Mouse (Mus musculus) intestine, embryonic 15.5 days (tissue): ENCODE measurements at regions not wholly inside any gene's neighbourhood (a gene's known extent, or its start where the extent isn't known, plus 50 kb on each side); places are given as distances from the start of the nearest gene placed in this dataset.
A peak's percentile ranks its signal among the peaks of the same experiment; 100 is the strongest.

Experiments used
- ATAC-seq: fragments of 200-750 bp; cut with Nextera tagmentation; 2 replicates; pipeline ENCODE4 v1.8.0; 2017; ENCODE audit warnings: moderate TSS enrichment, moderate library complexity
- H3K27ac ChIP-seq: fragments of 300-500 bp; sonication (generic); 2 replicates; pipeline ENCODE4 v1.5.1; 2015; ENCODE audit warnings: mild to moderate bottlenecking, inconsistent platforms
- H3K27me3 ChIP-seq: fragments of 300-500 bp; sonication (generic); replicated peaks from 2 replicates; pipeline ENCODE4 v1.6.1; 2015; ENCODE audit warnings: inconsistent platforms
- H3K36me3 ChIP-seq: fragments of 300-500 bp; sonication (generic); 2 replicates; pipeline ENCODE4 v1.6.1; 2015; ENCODE audit warnings: inconsistent platforms
- H3K4me1 ChIP-seq: fragments of 300-500 bp; sonication (generic); replicated peaks from 2 replicates; pipeline ENCODE4 v1.6.1; 2015; ENCODE audit warnings: inconsistent platforms
- H3K4me2 ChIP-seq: fragments of 300-500 bp; sonication (generic); replicated peaks from 2 replicates; pipeline ENCODE4 v1.6.1; 2015; ENCODE audit warnings: mild to moderate bottlenecking, inconsistent platforms
- H3K4me3 ChIP-seq: fragments of 300-500 bp; sonication (generic); replicated peaks from 2 replicates; pipeline ENCODE4 v1.5.1; 2015; ENCODE audit warnings: inconsistent platforms
- H3K9ac ChIP-seq: fragments of 300-500 bp; sonication (generic); 2 replicates; pipeline ENCODE4 v1.6.1; 2015; ENCODE audit warnings: inconsistent platforms
- H3K9me3 ChIP-seq: fragments of 300-500 bp; sonication (generic); 2 replicates; pipeline ENCODE4 v1.6.1; 2016; ENCODE audit warnings: inconsistent platforms
- WGBS: fragments of 180-500 bp; shearing (Covaris S2); methylation state at CpG from one replicate; pipeline ENCODE4 v1.1.7; 2015; 5-methylcytosine and 5-hydroxymethylcytosine counted together

DNA sequence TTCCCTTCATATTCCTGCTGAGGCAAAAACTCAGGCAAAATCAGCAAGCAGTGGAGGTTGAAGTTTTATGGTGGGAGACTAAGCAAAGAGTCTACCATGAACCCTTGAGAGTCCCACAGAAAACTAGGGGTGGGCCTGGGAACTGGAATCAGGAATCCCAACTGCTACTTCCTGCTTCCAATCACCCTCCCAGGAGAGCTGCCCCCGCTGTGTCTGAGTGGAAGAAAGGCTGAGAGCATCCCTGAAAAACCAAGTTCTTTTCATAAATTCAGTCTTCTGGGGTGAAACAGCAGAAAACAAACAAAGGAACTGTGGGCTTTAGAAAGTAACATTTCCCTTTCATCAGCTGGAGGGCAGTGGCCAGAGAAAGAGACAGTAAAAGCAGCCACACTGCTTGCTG, 445.0 kb downstream of the Gsdmc2 start:
- Histone ChIP-seq H3K27me3 (no peaks in the 10 kb centered on the region), H3K4me3 (no peak overlapping the region), H3K27ac (no peak overlapping the region), H3K9ac (no peak overlapping the region), H3K4me2 (no peak overlapping the region), H3K4me1 (no peaks in the 10 kb centered on the region), H3K9me3 (no peaks in the 10 kb centered on the region), H3K36me3 (no peaks in the 10 kb centered on the region)
- WGBS, result 69% methylated on average over 1 of the region's 1 CpGs
- ATAC-seq, result no peak

DNA sequence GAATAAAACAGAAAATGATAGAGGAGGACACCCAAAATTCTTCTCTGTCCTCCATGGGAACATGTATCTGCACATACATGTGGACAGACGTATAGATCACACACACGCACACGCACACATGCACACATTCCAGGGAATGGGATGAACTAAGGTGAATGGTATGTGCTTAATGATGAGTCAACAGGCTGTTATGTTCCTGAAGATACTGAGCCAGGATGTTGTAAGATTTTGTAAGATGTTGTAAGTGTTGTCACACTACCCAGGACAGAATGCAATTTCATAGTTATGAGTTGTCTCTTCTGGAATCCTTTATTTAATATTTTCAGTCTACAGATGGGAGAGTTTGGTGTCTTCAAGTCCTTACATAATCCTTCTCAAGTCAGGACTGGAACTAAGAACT, 447.5 kb downstream of the Gsdmc2 start:
- Histone ChIP-seq H3K9ac (no peak overlapping the region), H3K4me3 (no peak overlapping the region), H3K4me1 (no peaks in the 10 kb centered on the region), H3K9me3 (no peaks in the 10 kb centered on the region), H3K27me3 (no peaks in the 10 kb centered on the region), H3K4me2 (no peak overlapping the region), H3K36me3 (no peaks in the 10 kb centered on the region), H3K27ac (no peak overlapping the region)
- no peak for ATAC-seq
- WGBS, result 93% methylated on average over 3 of the region's 3 CpGs

DNA sequence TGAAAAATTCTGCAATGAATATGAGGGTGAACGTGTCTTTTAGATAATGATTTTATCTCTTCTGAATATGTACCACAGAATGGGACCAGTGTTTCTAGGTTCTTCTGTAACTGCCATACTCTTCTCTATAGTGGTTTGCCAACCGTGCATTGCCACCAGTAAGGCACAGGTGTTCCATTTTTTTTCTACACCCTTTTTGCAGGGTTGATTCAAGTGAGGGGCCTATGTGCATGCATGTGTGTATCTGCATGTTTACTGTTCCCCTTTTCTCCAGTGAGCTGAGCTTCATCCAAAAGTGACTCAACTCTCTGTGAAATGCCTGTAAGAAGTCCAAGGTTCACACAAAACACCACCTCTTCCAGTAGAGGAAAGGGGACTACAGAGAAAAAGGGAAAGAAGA, 467.7 kb downstream of the Gsdmc2 start:
- H3K9me3 ChIP-seq, result no peaks in the 10 kb centered on the region
- 84% methylated on average over 2 of the region's 2 CpGs for whole genome bisulfite sequencing
- no peaks in the 10 kb centered on the region for H3K4me1 ChIP-seq
- no peak for ATAC-seq
- H3K9ac ChIP-seq, result no peak overlapping the region
- H3K27ac ChIP-seq, result no peak overlapping the region
- no peaks in the 10 kb centered on the region for H3K36me3 ChIP-seq
- H3K4me2 ChIP-seq, result no peak overlapping the region
- no peak overlapping the region for H3K4me3 ChIP-seq
- no peaks in the 10 kb centered on the region for H3K27me3 ChIP-seq

DNA sequence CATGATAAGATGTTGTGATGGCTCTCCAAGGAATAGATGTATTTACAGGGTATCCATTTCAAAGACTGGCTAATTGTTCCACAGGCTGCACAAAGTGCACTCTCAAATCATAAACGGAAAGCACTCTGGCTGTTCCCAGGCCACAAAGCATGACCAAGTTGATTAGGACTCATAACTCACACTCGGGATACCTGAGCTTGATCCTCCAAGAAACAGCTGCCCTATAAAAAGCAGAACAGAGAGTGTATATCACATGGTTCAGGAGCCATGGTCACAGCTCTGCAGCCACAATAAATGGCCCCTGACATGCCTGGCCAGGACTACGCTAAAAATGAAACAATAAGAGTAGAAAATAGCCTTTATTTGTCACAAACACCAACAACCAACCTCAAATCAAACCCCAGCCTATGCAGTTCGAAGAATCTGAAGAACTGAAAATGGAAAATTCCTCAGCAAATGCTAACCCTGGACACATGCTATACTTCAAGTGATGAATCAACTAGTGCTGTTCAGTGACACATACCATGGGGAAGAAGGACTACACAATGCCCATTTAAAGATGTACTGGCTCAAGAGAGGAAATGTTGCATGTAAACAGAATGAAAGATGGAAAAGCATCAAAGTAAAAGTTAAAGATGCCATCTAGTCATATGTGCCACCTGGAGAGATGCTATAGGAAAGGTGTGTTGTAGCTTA, 473.5 kb downstream of the Gsdmc2 start:
- Histone ChIP-seq H3K4me2 (no peak overlapping the region), H3K27me3 (no peaks in the 10 kb centered on the region), H3K36me3 (no peaks in the 10 kb centered on the region), H3K4me3 (no peak overlapping the region), H3K9me3 (no peaks in the 10 kb centered on the region), H3K27ac (no peak overlapping the region), H3K9ac (no peak overlapping the region), H3K4me1 (no peaks in the 10 kb centered on the region)
- ATAC-seq, result no peak
- WGBS, result 78% methylated on average over 4 of the region's 4 CpGs

DNA sequence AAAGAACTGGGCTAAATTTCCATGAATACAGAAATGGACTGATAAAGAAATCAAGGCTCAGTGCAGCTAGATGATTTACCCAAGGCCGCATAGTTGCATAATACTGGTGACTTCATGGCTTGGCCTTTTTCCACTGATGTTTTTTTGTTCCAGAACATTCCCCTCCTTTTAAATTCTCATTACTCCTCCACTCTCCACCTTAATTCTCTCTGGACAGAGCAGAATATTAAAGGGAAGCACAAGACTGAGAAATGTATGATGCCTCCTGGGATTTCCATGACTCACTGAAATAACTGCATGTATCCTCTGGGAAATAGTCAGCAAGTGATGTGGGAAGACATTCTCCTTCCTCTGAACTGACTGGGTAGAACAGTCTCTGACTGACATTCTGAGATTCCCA, 480.5 kb downstream of the Gsdmc2 start:
- Histone ChIP-seq H3K4me2 (no peak overlapping the region), H3K4me3 (no peak overlapping the region), H3K27me3 (no peaks in the 10 kb centered on the region), H3K9me3 (no peaks in the 10 kb centered on the region), H3K4me1 (no peaks in the 10 kb centered on the region), H3K27ac (no peak overlapping the region), H3K9ac (no peak overlapping the region), H3K36me3 (no peaks in the 10 kb centered on the region)
- WGBS, result 81% methylated on average over 1 of the region's 1 CpGs
- ATAC-seq, result no peak

DNA sequence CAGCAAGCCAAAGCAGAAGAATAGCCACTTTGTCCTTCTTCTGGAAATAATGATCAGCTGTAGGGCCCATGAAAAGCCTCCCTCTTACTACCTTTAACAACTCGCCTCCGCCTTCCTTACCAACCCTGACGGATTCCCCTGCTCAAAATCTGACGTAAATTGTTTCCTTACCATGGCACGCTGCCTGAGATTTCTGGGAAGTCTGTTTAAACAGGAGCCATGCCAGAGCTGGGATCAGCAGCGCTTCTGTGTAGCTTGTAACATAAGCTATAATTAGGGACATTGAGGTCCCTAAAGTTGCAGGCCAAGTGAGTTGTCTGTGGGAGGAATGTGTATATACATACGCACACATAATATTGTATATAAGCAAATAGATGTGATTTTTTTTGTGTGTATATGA, 484.6 kb downstream of the Gsdmc2 start:
- no peaks in the 10 kb centered on the region for H3K36me3 ChIP-seq
- 64% methylated on average over 7 of the region's 7 CpGs for WGBS
- no peak overlapping the region for H3K27ac ChIP-seq
- H3K4me2 ChIP-seq, result no peak overlapping the region
- H3K9ac ChIP-seq, result no peak overlapping the region
- ATAC-seq, result no peak
- no peaks in the 10 kb centered on the region for H3K27me3 ChIP-seq
- H3K4me1 ChIP-seq, result no peaks in the 10 kb centered on the region
- no peaks in the 10 kb centered on the region for H3K9me3 ChIP-seq
- no peak overlapping the region for H3K4me3 ChIP-seq

DNA sequence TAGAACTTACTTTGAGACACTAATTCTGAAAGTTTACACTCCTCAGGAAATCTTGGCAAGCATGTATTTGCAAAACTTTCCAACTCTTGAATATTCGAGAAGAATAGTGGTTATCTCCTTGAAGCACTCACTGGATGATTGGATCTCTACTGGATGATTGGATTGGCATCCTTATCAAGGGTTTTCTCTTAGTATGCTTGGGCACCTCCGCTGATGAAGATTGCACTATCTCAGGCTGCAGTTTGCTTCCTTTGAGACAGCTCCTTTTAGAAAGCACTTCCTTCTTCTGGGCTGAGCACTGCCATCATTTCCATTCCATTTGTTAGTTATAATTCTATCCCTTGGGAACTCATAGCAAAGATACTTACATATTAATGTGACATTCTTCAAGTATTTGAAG, 503.2 kb downstream of the Gsdmc2 start:
- no peaks in the 10 kb centered on the region for H3K9me3 ChIP-seq
- no peaks in the 10 kb centered on the region for H3K36me3 ChIP-seq
- WGBS, result 75% methylated on average over 2 of the region's 2 CpGs
- H3K4me3 ChIP-seq, result no peak overlapping the region
- no peak overlapping the region for H3K4me2 ChIP-seq
- H3K9ac ChIP-seq, result no peak overlapping the region
- H3K4me1 ChIP-seq, result no peaks in the 10 kb centered on the region
- no peak for ATAC-seq
- no peaks in the 10 kb centered on the region for H3K27me3 ChIP-seq
- H3K27ac ChIP-seq, result no peak overlapping the region

DNA sequence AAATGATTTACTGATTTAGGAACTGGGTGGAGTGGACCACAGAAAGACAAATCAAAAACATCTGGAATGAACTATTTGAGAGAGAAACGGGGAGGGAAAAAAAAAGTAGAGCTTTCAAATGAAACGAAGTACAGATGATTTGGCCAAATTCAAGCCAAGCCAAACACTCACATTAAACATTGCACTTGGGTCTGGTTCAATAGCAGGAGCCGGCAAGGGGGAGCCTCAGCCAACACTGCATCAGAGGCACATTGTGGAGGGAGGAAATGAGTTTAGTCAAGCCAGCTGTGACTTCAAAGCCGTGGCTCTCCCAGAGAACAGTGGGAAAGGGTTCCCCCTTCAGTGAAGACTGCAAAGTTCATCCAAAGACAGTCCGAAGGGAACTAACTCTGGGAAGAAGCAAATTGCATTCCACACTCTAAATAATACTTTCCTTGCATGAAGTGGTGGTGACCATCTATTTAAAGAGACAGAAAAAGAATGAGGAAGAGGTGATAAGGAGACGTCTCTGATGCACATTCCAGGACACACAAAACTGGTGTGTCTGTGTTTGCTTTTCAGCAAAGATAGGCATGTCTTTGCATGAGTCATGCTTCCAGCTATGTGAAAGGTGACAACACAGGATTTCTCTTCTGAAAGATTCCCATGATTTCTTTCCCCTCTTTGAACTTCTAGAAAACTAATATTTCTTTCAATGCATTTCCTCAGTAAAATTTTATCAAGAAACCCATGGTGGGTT, 504.5 kb downstream of the Gsdmc2 start:
- H3K27me3 ChIP-seq, result no peaks in the 10 kb centered on the region
- no peaks in the 10 kb centered on the region for H3K4me1 ChIP-seq
- H3K9ac ChIP-seq, result no peak overlapping the region
- H3K4me3 ChIP-seq, result no peak overlapping the region
- 13% methylated on average over 6 of the region's 6 CpGs for WGBS
- no peak overlapping the region for H3K4me2 ChIP-seq
- peak; percentile 86 for ATAC-seq
- H3K9me3 ChIP-seq, result no peaks in the 10 kb centered on the region
- H3K36me3 ChIP-seq, result no peaks in the 10 kb centered on the region
- H3K27ac ChIP-seq, result no peak overlapping the region

DNA sequence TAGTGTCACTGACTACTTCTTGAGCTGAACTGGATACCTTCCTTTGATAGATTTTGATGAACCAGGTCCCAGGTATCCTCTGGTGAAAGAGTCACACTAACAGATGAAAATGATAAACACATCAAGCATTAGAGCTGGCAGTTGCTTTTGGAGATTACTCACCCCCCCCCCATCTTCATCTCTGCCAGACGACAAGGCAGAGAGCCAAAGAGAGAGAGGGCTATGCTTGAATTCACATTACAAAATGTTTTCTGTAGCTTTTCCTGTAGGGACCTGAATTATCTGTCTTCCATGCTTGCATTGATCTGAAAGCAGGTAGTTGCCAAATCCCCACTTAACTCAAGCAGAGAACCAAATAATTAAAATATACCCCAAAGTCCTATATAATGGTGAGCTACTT, 525.3 kb downstream of the Gsdmc2 start:
- Histone ChIP-seq H3K27me3 (no peaks in the 10 kb centered on the region), H3K27ac (no peak overlapping the region), H3K4me2 (no peak overlapping the region), H3K4me3 (no peak overlapping the region), H3K9me3 (no peaks in the 10 kb centered on the region), H3K9ac (no peak overlapping the region), H3K4me1 (no peaks in the 10 kb centered on the region), H3K36me3 (no peaks in the 10 kb centered on the region)
- ATAC-seq, result no peak
- 45% methylated on average over 1 of the region's 1 CpGs for WGBS

DNA sequence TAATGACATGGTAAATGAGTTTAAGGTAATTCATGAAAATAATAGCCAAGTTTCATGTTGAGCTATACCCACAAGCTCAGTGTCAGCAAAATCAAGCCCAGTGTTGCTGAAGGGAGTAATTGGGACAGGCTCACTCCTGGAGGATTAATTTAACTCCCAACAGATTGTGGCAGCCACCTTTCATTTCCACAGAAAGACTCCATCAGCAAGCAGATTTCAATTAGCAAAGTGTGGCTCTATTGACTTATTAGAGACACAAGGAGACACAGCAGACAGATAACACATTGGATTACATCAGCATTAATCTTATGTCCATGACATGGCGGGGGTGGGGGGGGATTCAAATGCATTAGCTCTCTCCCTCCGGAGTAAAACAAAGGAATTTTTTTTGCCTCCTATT, 534.6 kb downstream of the Gsdmc2 start:
- H3K27ac ChIP-seq, result no peak overlapping the region
- H3K27me3 ChIP-seq, result no peaks in the 10 kb centered on the region
- no peak overlapping the region for H3K4me3 ChIP-seq
- H3K36me3 ChIP-seq, result no peaks in the 10 kb centered on the region
- no peaks in the 10 kb centered on the region for H3K4me1 ChIP-seq
- H3K4me2 ChIP-seq, result no peak overlapping the region
- WGBS, result 76% methylated on average over 2 of the region's 2 CpGs
- no peak for ATAC-seq
- H3K9ac ChIP-seq, result no peak overlapping the region
- no peaks in the 10 kb centered on the region for H3K9me3 ChIP-seq

DNA sequence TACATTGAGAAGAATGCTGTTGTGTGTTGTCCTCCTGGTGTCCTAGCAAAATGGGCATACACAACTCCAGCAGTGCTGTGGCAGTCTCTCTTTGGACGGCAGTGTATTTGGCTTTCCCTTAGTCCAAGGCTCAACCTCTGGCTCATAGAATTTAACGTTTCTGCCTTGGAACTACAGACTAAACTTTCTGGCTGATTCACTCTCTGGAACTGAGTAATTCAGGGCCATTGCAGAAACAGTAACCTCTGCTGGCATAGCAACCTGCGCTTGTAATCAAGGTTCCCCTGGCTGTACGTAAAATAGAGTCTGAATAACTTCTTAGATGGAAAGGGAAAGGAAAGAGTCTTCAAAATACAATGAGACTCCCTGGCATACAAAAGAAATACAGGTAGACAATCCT, 545.7 kb downstream of the Gsdmc2 start:
- H3K9me3 ChIP-seq, result no peaks in the 10 kb centered on the region
- H3K4me2 ChIP-seq, result no peak overlapping the region
- no peaks in the 10 kb centered on the region for H3K27me3 ChIP-seq
- no peaks in the 10 kb centered on the region for H3K36me3 ChIP-seq
- no peak for ATAC-seq
- H3K27ac ChIP-seq, result no peak overlapping the region
- H3K9ac ChIP-seq, result no peak overlapping the region
- H3K4me1 ChIP-seq, result no peaks in the 10 kb centered on the region
- 66% methylated on average over 4 of the region's 4 CpGs for WGBS
- H3K4me3 ChIP-seq, result no peak overlapping the region

DNA sequence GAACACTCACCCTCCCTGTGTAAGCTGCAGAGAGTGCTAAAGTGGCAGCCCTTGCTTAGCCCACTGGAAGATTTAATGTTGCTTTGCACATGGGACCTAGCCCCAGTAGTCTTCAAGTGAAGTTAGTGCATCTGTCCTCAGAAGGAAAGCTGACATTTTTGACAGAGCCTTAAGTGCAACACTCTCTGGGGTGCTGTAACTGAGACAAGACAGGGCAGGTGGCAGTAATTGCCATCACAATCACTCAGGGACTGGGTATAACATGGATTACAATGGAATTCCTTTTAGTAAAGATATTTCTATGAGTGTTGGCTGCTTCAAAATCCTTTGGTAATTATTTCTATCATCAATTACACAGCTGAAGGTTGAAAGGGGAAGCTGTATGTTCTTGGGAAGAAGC, 556.4 kb downstream of the Gsdmc2 start:
- no peak overlapping the region for H3K4me3 ChIP-seq
- ATAC-seq, result no peak
- no peaks in the 10 kb centered on the region for H3K36me3 ChIP-seq
- H3K9ac ChIP-seq, result no peak overlapping the region
- H3K27me3 ChIP-seq, result no peaks in the 10 kb centered on the region
- H3K4me2 ChIP-seq, result no peak overlapping the region
- no peak overlapping the region for H3K27ac ChIP-seq
- no peaks in the 10 kb centered on the region for H3K4me1 ChIP-seq
- H3K9me3 ChIP-seq, result no peaks in the 10 kb centered on the region

DNA sequence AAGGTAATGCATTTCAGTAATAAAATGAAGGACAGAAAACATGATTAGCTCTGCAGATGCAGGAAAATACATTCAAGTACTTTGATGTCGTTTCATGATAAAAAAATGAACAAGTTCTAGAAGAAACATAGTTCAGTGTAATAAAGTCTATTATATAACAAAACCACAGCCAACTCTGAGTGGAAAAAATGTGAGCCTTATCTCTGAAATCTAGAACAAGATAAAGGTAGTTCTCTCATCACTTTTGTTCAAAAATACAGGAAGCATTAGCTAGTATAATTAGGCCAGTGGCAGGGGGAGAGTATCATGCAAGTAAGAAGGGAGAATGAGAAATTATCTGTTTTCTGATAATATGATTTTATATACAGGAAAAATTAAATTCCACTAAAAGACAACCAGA, 559.0 kb downstream of the Gsdmc2 start:
- H3K36me3 ChIP-seq, result no peaks in the 10 kb centered on the region
- no peaks in the 10 kb centered on the region for H3K9me3 ChIP-seq
- H3K4me3 ChIP-seq, result no peak overlapping the region
- no peak for ATAC-seq
- H3K4me2 ChIP-seq, result no peak overlapping the region
- no peak overlapping the region for H3K9ac ChIP-seq
- WGBS, result 72% methylated on average over 1 of the region's 1 CpGs
- no peaks in the 10 kb centered on the region for H3K4me1 ChIP-seq
- no peaks in the 10 kb centered on the region for H3K27me3 ChIP-seq
- no peak overlapping the region for H3K27ac ChIP-seq
